Mouse (Mus musculus) kidney, embryonic 14.5 days (tissue): Measurements from ENCODE around the gene Etv6. TPM values are rescaled to one million over a fixed set of nuclear protein-coding genes. Genes with fewer than 3 reads are reported as not detected.

Experiments
- ATAC-seq: fragments of 200-750 bp; cut with Nextera tagmentation; 2 replicates; pipeline ENCODE4 v1.8.0; 2017; ENCODE audit warnings: moderate number of reproducible peaks, mild to moderate bottlenecking, moderate TSS enrichment, moderate library complexity; ENCODE audit not compliant: low FRiP score, low TSS enrichment
- H3K27ac ChIP-seq: fragments of 300-500 bp; sonication (generic); 2 replicates; pipeline ENCODE4 v1.5.1; 2014; ENCODE audit warnings: low read depth, mild to moderate bottlenecking, low read length, moderate library complexity, mixed read lengths
- H3K27me3 ChIP-seq: fragments of 300-500 bp; sonication (generic); 2 replicates; pipeline ENCODE4 v1.6.1; 2014; ENCODE audit warnings: mild to moderate bottlenecking, low read length; ENCODE audit not compliant: control insufficient read depth, insufficient read depth
- H3K36me3 ChIP-seq: fragments of 300-500 bp; sonication (generic); 2 replicates; pipeline ENCODE4 v1.6.1; 2014; ENCODE audit warnings: low read length, mixed read lengths; ENCODE audit not compliant: control insufficient read depth, insufficient read depth
- H3K4me1 ChIP-seq: fragments of 300-500 bp; sonication (generic); 2 replicates; pipeline ENCODE4 v1.6.1; 2014; ENCODE audit warnings: low read length, mixed read lengths; ENCODE audit not compliant: control insufficient read depth, insufficient read depth
- H3K4me2 ChIP-seq: fragments of 300-500 bp; sonication (generic); replicated peaks from 2 replicates; pipeline ENCODE4 v1.6.1; 2014; ENCODE audit warnings: low read depth, mild to moderate bottlenecking, low read length
- H3K4me3 ChIP-seq: fragments of 300-500 bp; sonication (generic); 2 replicates; pipeline ENCODE4 v1.5.1; 2014; ENCODE audit warnings: mild to moderate bottlenecking, low read length
- H3K9ac ChIP-seq: fragments of 300-500 bp; sonication (generic); 2 replicates; pipeline ENCODE4 v1.6.1; 2014; ENCODE audit warnings: low read depth, mild to moderate bottlenecking, low read length, moderate library complexity
- H3K9me3 ChIP-seq: fragments of 300-500 bp; sonication (generic); 2 replicates; pipeline ENCODE4 v1.6.1; 2016; ENCODE audit warnings: low read length; ENCODE audit not compliant: control insufficient read depth
- WGBS: fragments of 180-500 bp; shearing (Covaris S2); extraction: QIAGEN DNeasy Blood & Tissue Kit; methylation state at CpG from one replicate; pipeline ENCODE4 v1.1.7; 2014; 5-methylcytosine and 5-hydroxymethylcytosine counted together
- polyA plus RNA-seq: library from polyadenylated mRNA; unstranded; fragments of >200 nt; fragmentation: Nextera tagmentation; extraction: Ambion mirVana; gene quantifications from 2 replicates; pipeline ENCODE4 v1.2.1, GENCODE M21; 2014

Gene Etv6
- polyA plus RNA-seq, 1 experiment from 2014 or later: 18.1 TPM

- Histone ChIP-seq H3K27ac (no peak overlapping the region), H3K27me3 (no peaks in the 10 kb centered on the region), H3K4me2 (no peak overlapping the region), H3K36me3 (no peaks in the 10 kb centered on the region), H3K4me1 (no peaks in the 10 kb centered on the region), H3K9ac (no peak overlapping the region), H3K4me3 (no peak overlapping the region), H3K9me3 (no peaks in the 10 kb centered on the region)
- ATAC-seq: no peak
- WGBS: 79% methylated on average over 6 of the region's 6 CpGs
These were observed 14.7 kb upstream of the Etv6 start for GRCm38 (mm10) chr6:134020821-134021220.

GRCm38 (mm10) chr6:134026264-134026663 lies 9.2 kb upstream of the Etv6 start:
- WGBS: 85% methylated on average over 2 of the region's 2 CpGs
- Histone ChIP-seq H3K9me3 (peaks cover 2% of the 10 kb centered on the region; the same call in 1 of the 2 replicates), H3K9ac (no peak overlapping the region), H3K4me3 (no peak overlapping the region), H3K36me3 (no peaks in the 10 kb centered on the region), H3K4me1 (no peaks in the 10 kb centered on the region), H3K27me3 (no peaks in the 10 kb centered on the region), H3K4me2 (no peak overlapping the region), H3K27ac (no peak overlapping the region)
- ATAC-seq: no peak

- 93% methylated on average over 4 of the region's 4 CpGs for WGBS
- no peak overlapping the region for H3K4me3 ChIP-seq
- no peak overlapping the region for H3K9ac ChIP-seq
- no peaks in the 10 kb centered on the region for H3K36me3 ChIP-seq
- peaks cover 2% of the 10 kb centered on the region; the same call in 1 of the 2 replicates for H3K9me3 ChIP-seq
- no peaks in the 10 kb centered on the region for H3K27me3 ChIP-seq
- no peak overlapping the region for H3K4me2 ChIP-seq
- no peak for ATAC-seq
- no peaks in the 10 kb centered on the region for H3K4me1 ChIP-seq
- no peak overlapping the region for H3K27ac ChIP-seq
These were observed 8.5 kb upstream of the Etv6 start for GRCm38 (mm10) chr6:134027022-134027421.

GRCm38 (mm10) chr6:134032451-134032850 lies 3.0 kb upstream of the Etv6 start:
- Histone ChIP-seq H3K36me3 (no peaks in the 10 kb centered on the region), H3K27ac (no peak overlapping the region), H3K9ac (no peak overlapping the region), H3K4me3 (no peak overlapping the region), H3K9me3 (peaks cover 2% of the 10 kb centered on the region; the same call in 1 of the 2 replicates), H3K4me1 (peaks cover 13% of the 10 kb centered on the region), H3K27me3 (no peaks in the 10 kb centered on the region), H3K4me2 (no peak overlapping the region)
- 33% methylated on average over 7 of the region's 7 CpGs for WGBS
- ATAC-seq: no peak

- Histone ChIP-seq H3K27ac (peak overlapping the region; percentile 97), H3K27me3 (no peaks in the 10 kb centered on the region), H3K4me2 (peak overlapping the region; percentile 39), H3K9ac (peak overlapping the region; percentile 80), H3K4me3 (peak overlapping the region; percentile 43), H3K9me3 (no peaks in the 10 kb centered on the region), H3K36me3 (no peaks in the 10 kb centered on the region), H3K4me1 (peaks cover 32% of the 10 kb centered on the region)
- 3% methylated on average over 8 of the region's 8 CpGs for WGBS
- ATAC-seq: 0 out of 2 replicates have a peak, but pooled peaks have one; percentile 0
These were observed 1.1 kb upstream of the Etv6 start for GRCm38 (mm10) chr6:134034436-134034835.

- H3K4me3 ChIP-seq: peak overlapping the region; percentile 43
- peak overlapping the region; percentile 97 for H3K27ac ChIP-seq
- no peaks in the 10 kb centered on the region for H3K27me3 ChIP-seq
- under 1% methylated on average over 54 of the region's 55 CpGs for WGBS
- peak overlapping the region; percentile 39 for H3K4me2 ChIP-seq
- ATAC-seq: peak; percentile 93
- H3K9me3 ChIP-seq: no peaks in the 10 kb centered on the region
- peaks cover 33% of the 10 kb centered on the region for H3K4me1 ChIP-seq
- H3K9ac ChIP-seq: peak overlapping the region; percentile 80
- H3K36me3 ChIP-seq: no peaks in the 10 kb centered on the region
These were observed 503 bp upstream of the Etv6 start for GRCm38 (mm10) chr6:134034904-134035489.

GRCm38 (mm10) chr6:134036491-134036911 lies 1.0 kb downstream of the Etv6 start:
- H3K9me3 ChIP-seq: no peaks in the 10 kb centered on the region
- H3K36me3 ChIP-seq: no peaks in the 10 kb centered on the region
- H3K4me2 ChIP-seq: peak overlapping the region; percentile 39
- H3K9ac ChIP-seq: peak overlapping the region; percentile 80
- peaks cover 41% of the 10 kb centered on the region for H3K4me1 ChIP-seq
- H3K27ac ChIP-seq: peak overlapping the region; percentile 97
- H3K4me3 ChIP-seq: peak overlapping the region; percentile 43
- no peak for ATAC-seq
- no peaks in the 10 kb centered on the region for H3K27me3 ChIP-seq
- under 1% methylated on average over 6 of the region's 8 CpGs for WGBS

GRCm38 (mm10) chr6:134036951-134037431 lies 1.5 kb downstream of the Etv6 start:
- peak overlapping the region; percentile 80; the same call in 1 of the 2 replicates for H3K9ac ChIP-seq
- H3K4me3 ChIP-seq: peak overlapping the region; percentile 43
- H3K9me3 ChIP-seq: no peaks in the 10 kb centered on the region
- peaks cover 44% of the 10 kb centered on the region for H3K4me1 ChIP-seq
- ATAC-seq: no peak
- H3K36me3 ChIP-seq: no peaks in the 10 kb centered on the region
- 7% methylated on average over 3 of the region's 3 CpGs for WGBS
- peak overlapping the region; percentile 39 for H3K4me2 ChIP-seq
- H3K27ac ChIP-seq: no peak overlapping the region
- H3K27me3 ChIP-seq: no peaks in the 10 kb centered on the region

- H3K9ac ChIP-seq: no peak overlapping the region; the same call in 1 of the 2 replicates
- ATAC-seq: no peak
- WGBS: 27% methylated on average over 10 of the region's 10 CpGs
- H3K4me3 ChIP-seq: peak overlapping the region; percentile 43; the same call in 1 of the 2 replicates
- H3K4me2 ChIP-seq: peak overlapping the region; percentile 39
- no peaks in the 10 kb centered on the region for H3K9me3 ChIP-seq
- no peaks in the 10 kb centered on the region for H3K27me3 ChIP-seq
- no peaks in the 10 kb centered on the region for H3K36me3 ChIP-seq
- H3K4me1 ChIP-seq: peaks cover 45% of the 10 kb centered on the region
- no peak overlapping the region for H3K27ac ChIP-seq
These were observed 2.5 kb downstream of the Etv6 start for GRCm38 (mm10) chr6:134037960-134038359.
